Mouse (Mus musculus): ENCODE data around the gene Cadps2.

The Cadps2 gene

DNA sequence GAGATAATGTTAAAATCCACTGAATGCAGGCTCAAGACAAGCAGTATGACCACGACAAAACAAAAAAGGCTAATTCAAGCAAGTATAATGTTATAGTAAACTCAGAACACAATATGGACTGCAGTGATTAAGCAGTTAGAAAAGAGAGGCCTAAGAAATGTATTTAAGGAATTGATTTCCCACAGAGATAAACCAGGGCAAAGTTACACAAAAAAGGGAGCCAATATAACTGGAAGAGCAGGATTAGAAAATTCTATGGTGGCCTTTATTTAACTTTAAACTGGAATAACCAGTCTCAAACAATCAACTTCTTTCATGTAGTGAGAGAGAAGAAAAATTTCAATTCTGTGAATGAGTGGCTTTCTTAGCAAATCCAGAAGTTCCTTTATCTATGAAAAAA lies 289.3 kb downstream of the Cadps2 start:
- no peak for DNase-seq (ENCODE audit: low spot score)

DNA sequence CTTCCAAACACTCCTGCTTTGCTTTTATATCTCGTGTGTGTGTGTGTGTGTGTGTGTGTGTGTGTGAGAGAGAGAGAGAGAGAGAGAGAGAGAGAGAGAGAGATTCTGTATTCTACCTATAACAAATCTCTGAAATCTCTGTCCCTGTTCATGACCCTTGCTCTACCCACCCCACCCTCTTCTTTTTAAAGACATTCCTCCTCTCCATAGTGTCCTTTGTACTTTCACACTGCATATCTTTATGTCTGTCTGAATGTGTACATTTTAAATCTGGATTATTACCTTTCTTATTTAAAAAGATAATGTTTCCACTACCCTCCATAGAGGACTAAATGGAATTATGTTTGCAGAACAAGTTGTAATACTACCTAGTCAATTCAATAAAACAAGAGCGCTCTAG lies 315.5 kb downstream of the Cadps2 start:
- no peak for DNase-seq (ENCODE audit: low spot score)

DNA sequence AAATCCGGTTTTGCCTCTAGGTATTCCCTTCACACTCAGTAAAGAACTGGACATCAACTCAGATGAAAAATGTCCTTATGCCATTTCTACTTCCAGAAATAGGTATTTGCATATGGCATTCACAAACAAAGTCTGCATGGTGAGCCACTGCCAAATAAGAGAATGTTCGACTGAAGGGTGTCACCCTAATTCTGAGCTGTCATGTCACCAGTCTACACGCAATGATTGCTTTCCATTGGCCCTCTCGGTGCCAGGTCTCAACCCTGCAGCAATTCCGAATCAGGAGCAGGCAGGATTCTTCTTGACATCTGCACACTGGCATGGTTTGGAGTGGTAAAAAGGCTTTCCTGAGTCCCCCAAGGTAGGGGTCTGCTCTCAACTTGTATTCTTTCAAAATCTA lies 316.7 kb downstream of the Cadps2 start:
- no peak for DNase-seq (ENCODE audit: low spot score)

DNA sequence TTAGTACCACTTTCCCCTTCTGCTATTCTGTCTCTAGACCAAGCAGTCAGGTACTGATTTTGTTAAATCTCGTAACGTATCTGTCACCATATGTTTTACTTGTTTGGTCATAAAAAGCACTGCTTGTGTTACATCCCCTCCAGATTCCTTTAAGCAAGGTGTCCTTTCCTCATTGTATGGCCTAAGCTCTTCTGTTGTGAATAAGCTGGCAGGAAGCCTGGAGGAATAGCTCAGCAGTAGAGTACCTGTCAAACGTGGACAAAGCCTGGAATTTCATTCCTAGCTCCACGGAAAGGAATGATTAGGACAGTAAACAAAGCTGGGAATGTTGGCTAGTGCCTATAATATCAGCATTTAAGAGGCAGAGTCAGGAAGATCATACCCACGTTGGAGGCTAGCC lies 340.6 kb downstream of the Cadps2 start:
- DNase-seq (ENCODE audit: low spot score): no peak

DNA sequence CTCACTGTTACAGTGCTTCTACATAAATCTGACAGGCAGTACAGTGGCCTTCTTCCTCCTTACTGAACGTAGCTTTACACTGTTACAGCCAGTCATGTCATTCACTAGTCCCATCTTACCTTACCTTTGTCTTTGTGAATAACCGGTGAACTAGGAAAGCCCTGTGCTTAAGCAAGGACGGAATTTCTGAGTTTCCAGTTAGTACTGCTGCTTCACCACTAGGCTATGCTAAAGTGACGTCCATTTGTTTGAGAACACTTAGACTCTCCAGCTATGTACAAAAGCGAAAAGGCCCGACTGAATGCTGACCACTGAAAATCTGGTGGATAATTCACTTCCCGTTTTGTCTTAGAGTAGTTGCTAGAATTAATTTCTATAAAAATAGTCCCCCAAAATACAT lies 347.4 kb downstream of the Cadps2 start:
- no peak for DNase-seq (ENCODE audit: low spot score)

DNA sequence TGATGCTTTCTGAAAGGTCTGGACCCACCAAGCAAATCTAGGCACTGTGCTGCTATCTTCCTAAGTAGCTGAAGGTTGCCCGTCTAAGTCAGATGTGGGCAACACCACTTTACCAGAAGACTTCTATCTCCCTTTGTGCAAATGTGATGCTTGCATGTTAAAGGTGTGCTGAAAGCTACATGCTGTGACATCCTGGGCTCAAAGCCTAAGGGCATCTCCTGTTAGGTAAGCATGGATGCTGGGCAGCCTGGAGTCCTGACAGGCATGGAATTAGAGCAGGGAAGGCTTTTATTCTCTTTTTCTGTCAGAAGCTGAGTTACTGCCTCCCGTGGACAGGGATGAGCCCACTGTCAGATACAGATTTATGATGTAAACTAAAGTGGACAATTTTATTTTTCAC lies 348.8 kb downstream of the Cadps2 start:
- DNase-seq (ENCODE audit: low spot score): no peak

DNA sequence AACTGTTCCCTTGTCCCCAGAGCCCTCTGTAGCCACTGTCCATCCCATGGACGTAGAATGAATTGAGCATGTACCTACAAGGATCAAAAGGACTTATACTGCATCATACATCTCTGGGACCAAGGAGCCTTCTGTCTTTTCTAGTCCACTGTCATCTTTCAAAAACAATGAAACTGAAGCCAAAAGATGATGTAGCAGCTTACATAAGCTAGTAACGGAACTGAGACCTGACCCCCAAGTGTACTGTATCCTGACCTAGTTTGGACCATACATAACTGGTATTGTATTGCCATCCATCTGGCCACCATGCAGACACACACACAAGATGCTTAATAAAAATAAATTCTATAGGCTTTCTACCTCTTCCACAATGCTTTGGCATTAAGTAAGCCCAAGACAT lies 350.2 kb downstream of the Cadps2 start:
- DNase-seq (ENCODE audit: low spot score): no peak

DNA sequence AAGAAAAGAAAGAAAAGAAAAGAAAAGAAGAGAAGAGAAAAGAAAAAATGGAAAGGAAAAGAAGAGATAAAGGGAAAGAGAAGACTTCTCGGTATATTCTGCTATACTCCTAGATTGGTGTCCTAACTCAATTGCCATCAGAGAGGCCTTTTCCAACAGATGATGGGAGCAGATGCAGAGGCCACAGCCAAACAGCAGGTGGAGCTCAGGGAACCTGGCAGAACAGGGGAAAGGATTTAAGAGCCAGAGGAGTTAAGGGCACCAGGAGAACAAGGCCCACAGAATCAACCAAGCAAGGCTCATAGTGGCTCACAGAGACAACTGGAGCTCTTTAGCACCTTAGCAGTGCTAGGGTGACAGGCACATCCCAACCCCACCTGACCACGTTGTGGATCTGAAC lies 366.5 kb downstream of the Cadps2 start:
- DNase-seq (ENCODE audit: low spot score): no peak

DNA sequence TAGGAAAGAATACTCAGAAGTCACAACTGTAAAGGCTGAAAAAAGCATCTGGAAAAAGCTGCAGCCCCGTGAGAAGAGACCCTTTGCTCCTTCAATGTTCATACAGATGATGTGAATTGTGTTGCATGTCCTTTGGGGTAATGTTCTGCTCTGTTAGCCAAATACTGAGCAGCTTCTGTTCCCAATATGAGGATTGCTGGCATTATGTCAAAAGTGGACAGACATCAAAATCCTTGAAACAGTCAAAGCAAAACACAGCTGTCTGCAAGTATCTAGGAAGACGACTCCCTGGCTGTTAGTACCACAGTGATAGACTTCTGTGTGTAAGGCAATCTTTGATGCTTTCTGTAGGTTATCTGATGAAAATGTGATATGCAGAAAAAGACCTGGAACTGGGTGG lies 367.4 kb downstream of the Cadps2 start:
- DNase-seq (ENCODE audit: low spot score): no peak

DNA sequence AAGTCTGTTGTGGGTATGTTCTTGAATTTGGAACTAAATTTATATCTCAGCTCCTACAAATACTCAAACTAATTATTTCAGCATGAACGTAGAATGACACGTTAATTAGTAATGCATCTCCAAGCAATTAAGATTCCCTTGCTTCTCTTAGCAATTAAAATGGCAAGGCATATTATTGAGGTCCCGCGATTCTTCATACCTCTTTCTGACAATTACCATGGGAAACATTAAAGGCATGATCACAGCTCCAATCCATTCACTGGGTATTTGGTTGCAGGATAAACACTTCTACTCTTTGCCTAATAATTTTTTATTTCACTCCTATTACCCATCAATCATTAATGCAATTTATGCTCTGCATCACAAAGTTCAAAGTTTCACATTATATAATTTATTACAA lies 371.3 kb downstream of the Cadps2 start:
- no peak for DNase-seq (ENCODE audit: low spot score)

DNA sequence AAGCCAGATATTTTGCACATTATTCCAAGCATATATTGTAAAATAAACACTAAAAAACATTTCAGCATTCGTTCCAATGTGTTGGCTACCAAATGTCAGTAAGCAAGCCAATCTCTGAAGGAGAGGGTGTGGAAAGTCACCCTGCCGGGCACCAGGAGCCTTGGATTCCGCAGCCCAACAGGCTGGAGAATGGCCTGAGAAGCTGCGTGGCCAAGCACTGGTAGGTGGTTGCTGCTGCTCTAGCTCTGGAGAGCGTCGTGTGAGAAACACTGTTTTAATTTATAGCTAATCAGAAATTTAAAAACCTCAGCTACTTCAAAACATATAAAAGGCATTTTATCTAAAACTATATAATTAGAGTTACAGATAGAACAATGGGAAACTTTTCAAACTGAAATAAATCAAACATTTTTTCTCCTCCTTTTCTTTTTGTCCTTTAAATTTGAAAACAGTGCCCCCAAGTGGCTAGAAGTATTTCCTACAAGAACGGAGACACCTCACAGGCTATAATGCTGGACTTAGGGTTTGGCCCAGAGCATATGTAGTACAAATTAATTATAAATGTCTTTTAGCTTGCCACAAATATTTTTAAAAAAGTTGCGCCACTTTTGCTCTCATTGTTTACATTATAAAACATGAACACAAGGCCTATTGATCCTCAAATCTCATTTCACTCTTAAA lies 376.5 kb downstream of the Cadps2 start:
- no peak for DNase-seq (ENCODE audit: low spot score)

DNA sequence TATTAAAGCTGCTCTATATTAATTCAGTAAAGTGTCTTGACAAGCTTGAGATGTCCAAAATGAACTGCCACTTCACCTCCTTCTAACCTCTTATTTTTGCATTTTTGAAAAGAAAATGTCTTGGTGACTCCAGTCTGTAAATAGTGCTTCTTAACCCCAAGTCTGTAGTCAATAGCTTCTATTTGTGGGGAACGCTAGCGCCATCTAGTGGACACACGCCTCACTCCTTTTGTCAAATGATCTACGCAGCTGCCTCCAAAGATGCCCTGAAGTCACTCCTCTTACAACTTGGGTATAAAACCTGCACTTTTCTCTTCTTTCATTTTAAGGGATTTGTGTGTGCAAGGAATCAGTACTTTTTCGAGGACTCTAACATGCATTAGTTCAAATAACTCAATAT lies 381.5 kb downstream of the Cadps2 start:
- DNase-seq (ENCODE audit: low spot score): no peak

DNA sequence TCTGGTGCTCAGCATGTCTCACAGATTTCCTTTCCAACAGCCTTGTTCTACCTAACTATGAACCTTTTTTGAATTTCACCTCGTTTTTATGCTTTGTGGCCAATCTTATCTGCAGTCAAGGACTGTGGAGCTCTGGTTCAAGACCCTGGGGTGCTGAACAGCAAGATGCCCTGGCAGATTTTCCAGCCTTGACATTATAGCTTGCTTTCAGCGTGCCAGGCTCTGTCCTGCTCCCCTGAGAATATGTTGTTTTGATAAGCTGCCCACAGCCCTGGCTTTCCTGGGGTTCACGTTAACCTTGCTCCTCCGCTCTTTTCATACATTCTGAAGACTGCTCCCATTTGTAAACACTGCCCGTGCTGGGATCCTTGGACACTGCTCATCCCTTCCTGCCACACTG lies 385.3 kb downstream of the Cadps2 start:
- DNase-seq (ENCODE audit: low spot score): no peak

DNA sequence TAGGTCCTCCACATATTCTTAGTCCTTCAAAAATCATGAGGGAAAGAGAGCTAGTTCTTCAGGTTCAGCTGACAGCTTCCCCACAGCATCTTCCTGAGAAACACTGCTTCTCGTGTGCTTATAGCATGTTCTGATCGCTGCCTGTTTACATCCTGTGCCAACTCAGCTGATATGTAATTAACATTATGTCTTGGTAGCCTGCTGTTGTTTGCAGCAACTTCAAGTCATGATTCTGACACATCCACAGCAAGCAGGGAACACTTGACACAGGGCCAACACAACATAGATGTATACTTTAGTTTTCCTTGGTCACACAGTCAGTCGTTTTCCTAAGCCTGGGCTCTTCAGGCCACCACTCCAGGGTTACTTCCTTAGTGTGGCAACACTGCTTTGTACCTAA lies 399.3 kb downstream of the Cadps2 start:
- DNase-seq (ENCODE audit: low spot score): no peak

DNA sequence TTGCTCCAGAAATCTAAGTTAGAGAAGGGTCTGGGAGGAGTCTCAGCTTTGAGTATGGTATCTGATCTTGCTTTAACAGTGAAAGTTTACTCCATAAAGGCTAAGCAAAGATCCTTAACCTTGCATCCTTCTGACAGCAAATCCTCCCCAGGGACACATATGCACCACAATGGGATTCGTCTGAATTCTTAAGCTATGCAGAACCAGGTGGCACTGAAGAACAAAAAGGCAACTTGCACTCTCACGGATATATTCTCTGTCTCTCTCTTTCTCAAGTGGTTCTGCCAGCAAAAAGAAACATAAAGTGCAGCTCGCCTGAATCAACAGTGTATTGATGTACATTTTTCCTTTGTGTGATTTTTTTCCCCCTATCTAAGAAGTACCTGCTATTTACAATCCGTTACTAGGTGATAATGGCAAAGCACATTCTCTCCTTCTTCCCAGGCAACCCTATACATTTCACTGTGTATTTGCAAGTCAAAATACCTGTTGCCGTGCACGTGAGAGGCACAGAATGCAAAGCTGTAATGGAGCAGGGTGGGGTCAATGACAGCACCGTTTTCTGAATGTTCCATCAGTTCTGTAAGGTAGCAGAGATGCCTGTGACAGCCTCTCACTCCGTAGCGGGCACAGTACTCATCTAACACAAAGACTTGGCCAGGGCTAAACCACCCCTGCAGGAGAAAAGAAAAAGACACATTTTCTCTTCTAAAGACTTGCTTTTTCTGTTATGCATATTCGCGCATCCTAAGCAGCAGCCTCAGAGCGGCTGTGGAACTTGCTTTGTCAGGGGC lies 428.8 kb downstream of the Cadps2 start:
- DNase-seq (ENCODE audit: low spot score): no peak

DNA sequence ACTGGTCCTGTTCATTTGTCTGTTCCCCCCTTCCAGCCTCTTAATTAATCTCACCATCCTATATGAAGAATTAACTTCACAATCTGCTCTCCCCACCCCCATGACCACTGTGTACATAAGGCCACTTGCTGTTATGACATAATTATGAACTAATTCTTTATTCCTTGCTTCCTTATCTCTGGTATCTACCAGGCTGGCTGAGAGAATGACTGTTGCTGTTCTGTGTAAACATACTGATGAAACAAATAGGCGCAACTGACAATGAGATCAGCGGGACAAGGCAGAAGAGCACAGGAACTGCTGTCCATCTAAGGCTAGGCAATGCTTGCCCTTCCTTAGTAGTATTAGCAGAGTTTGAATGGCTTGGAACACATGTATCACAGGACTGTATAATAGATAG lies 445.1 kb downstream of the Cadps2 start:
- DNase-seq (ENCODE audit: low spot score): no peak

DNA sequence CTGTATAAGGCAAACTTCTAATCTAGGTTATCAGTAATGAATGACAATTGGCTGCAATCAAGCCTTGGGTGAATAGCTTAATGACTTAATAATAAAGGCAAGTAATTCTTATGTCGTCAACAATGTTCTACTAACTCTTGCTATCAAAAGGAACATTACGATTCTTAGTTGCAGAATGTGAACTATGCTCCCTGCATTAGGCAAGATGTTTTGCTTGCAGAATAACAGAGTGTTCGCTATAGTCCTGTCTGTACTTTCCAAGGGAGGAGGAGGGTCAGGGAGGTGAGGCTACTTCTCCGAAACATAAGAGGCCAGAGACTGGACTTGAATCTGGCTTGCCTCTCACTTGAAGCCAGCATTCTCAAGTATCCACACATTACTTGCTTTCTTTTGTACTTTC lies 446.5 kb downstream of the Cadps2 start:
- DNase-seq (ENCODE audit: low spot score): no peak

DNA sequence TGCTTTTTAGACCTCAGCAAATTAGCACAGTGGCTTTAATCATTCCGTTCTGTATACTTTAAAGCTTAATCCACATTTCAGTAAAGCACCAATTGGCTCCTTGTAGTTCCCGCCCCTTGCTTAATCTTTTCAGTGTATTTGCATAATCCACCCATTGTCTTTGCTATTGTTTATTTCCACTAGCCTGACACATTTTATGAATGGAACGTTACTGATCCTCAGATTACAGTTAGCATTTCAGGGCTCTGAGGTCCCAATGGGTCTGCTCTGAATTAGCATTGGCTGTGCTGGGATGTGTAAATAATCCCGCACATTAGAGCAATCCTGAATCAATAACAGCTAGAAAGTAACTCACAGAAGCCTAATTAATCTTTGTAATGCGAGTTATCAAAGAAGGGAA lies 452.5 kb downstream of the Cadps2 start:
- DNase-seq (ENCODE audit: low spot score): no peak

DNA sequence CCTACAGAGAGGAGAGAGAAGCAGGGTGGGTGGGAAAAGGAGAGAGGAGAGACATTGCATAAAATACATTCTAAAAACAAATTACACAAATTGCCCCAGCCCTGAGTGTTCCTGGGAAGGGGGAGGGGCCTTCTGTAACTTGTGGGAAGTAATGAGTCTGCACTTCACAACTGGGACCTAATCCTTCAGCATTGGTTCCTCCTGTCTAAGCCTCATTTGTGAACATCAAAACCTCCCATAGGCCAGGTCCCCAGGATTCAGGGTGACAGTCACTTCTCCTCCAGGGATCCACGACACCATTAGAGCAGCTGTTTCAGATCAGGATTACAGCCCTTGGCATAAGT lies 456.2 kb downstream of the Cadps2 start:
- no peak for DNase-seq (ENCODE audit: low spot score)

DNA sequence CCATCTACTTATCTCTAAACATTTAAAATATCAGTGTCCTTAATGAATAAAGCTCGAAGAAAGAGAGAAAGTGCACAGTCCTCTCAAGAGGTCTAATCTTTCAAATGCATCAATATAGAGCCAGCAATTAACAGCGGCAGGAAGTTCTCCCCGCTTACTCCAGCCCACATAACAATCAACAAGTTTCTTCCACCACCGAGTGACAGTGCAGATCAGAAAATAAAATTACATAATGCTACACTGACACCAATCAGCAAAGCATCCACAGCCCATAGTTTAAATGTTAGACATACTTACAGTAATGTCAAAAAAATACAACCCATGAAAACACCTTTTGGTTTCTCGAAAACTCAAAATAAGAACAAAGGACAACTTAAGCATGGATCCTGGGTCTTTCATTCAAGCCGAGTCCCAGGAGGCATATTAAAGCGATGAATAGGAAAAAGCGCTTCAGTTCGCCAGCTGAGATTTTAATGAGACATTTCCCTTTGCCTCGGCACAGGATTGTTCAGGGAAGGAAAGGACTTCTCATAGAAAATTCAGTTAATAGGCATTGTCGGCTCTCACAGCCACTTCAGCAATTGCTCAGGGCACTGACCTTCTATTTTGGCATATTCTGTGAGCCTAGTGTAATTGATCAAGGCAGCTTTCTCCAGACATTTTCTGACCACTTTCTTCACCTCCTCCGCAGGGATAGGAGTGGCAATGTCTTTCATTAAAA lies 456.8 kb downstream of the Cadps2 start:
- no peak for DNase-seq (ENCODE audit: low spot score)

DNA sequence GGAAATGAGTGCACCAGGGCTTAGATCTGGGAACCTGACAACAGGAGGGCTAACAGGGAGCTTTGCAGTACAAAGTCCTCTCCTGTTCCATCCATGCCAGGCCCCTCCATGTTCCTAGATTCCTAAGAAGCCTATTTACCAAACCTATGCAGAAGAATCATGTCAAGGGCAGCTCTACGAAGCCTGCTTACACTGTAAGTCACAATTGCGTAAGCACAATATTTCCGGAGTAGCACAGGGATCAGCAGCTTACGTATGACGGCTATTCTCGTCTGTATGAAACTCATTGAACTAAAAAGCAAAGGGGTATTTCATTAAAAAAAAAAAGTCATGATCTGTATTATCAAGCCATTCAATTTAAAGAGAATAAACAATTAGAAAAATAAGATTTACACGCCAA lies 462.9 kb downstream of the Cadps2 start:
- no peak for DNase-seq (ENCODE audit: low spot score)

DNA sequence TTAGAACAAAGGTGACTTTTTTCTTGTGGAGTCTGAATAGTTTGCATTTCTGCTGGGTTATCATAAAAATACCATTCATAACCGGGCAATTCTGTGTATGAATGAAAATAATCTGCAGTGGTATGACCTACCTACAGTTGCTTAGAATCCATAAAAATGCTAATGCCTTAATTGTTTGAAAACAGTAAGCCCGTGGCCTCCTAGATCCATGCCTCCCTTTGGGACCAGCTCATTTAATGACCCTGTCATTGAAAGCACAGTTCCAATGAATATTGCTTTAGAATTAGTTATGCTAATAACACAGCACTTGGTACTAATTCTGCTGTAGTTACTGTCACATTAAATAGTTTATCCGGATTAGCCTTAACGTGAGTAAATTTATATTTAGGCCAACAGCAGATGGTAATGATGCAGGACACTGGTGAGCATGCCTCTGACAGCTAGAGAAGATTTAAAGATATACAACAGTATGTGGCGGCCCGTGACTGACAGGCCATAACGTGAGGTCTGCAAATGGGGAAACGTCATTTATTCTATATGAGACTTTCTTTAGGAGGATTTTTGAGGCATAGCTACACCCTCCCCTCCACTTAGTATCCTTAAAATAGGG lies 477.3 kb downstream of the Cadps2 start:
- no peak for DNase-seq (ENCODE audit: low spot score)

DNA sequence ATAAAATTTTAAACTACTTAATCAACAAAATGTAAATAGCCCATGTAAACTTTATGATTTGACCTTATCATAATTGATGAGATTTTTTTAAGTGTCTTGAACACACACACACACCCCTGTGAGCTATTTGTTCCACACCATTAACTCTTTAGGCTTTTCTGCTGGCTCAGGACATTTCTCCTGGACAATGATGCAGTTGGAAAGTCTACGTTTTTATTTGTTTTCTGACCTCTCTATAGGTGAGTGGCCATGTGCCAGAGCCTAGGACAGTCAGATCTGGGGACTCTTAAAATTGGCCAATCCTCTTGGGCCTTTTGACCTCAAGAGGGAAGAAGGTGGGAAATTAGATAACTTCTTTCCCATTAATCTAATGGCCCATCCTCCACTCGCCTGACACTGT lies 478.6 kb downstream of the Cadps2 start:
- no peak for DNase-seq (ENCODE audit: low spot score)

Data from urinary bladder, postnatal 10 days (tissue).